Mouse (Mus musculus) testis, adult 2 months (tissue): Measurements from ENCODE around the gene Rbfox1. TPM values are rescaled to one million over a fixed set of nuclear protein-coding genes. Genes with fewer than 3 reads are reported as not detected.
A peak's percentile ranks its signal among the peaks of the same experiment; 100 is the strongest.

ENCODE experiments used
- H3K27ac ChIP-seq: fragments of 200-500 bp; 2 replicates; pipeline ENCODE4 v1.5.1; 2012; ENCODE audit warnings: low read depth, low read length; ENCODE audit not compliant: control insufficient read depth, insufficient read depth
- H3K27me3 ChIP-seq: fragments of 200-500 bp; 2 replicates; pipeline ENCODE4 v1.6.1; 2012; ENCODE audit warnings: mild to moderate bottlenecking, low read length, moderate library complexity; ENCODE audit not compliant: control insufficient read depth, insufficient read depth
- H3K36me3 ChIP-seq: fragments of 200-500 bp; 2 replicates; pipeline ENCODE4 v1.6.1; 2012; ENCODE audit warnings: mild to moderate bottlenecking, low read length; ENCODE audit not compliant: control insufficient read depth, insufficient read depth
- H3K4me1 ChIP-seq: fragments of 200-500 bp; 2 replicates; pipeline ENCODE4 v1.6.1; 2012; ENCODE audit warnings: low read length; ENCODE audit not compliant: control insufficient read depth, insufficient read depth
- H3K4me3 ChIP-seq: fragments of 200-500 bp; 2 replicates; pipeline ENCODE4 v1.5.1; 2012; ENCODE audit warnings: low read depth, mild to moderate bottlenecking, low read length, moderate library complexity, mixed read lengths; ENCODE audit not compliant: control insufficient read depth
- CTCF ChIP-seq: fragments of 200-500 bp; IDR thresholded peaks from 2 replicates; pipeline ENCODE4 v1.5.1; 2012; ENCODE audit warnings: low read depth, mild to moderate bottlenecking, inconsistent platforms, low read length, moderate library complexity; ENCODE audit not compliant: control insufficient read depth, insufficient read depth, insufficient replicate concordance
- POLR2A ChIP-seq: fragments of 200-500 bp; IDR thresholded peaks from 2 replicates; pipeline ENCODE4 v1.6.1; 2012; ENCODE audit warnings: low read depth, mild to moderate bottlenecking, inconsistent platforms, low read length, moderate library complexity; ENCODE audit not compliant: control insufficient read depth
- polyA plus RNA-seq: library from polyadenylated mRNA; depleted of rRNA; stranded (reverse); fragments of >200 nt; gene quantifications from 2 replicates; pipeline ENCODE4 v1.2.3, GENCODE M21; 2012

Rbfox1 gene
- polyA plus RNA-seq, 1 experiment, result 0.23 TPM

DNA sequence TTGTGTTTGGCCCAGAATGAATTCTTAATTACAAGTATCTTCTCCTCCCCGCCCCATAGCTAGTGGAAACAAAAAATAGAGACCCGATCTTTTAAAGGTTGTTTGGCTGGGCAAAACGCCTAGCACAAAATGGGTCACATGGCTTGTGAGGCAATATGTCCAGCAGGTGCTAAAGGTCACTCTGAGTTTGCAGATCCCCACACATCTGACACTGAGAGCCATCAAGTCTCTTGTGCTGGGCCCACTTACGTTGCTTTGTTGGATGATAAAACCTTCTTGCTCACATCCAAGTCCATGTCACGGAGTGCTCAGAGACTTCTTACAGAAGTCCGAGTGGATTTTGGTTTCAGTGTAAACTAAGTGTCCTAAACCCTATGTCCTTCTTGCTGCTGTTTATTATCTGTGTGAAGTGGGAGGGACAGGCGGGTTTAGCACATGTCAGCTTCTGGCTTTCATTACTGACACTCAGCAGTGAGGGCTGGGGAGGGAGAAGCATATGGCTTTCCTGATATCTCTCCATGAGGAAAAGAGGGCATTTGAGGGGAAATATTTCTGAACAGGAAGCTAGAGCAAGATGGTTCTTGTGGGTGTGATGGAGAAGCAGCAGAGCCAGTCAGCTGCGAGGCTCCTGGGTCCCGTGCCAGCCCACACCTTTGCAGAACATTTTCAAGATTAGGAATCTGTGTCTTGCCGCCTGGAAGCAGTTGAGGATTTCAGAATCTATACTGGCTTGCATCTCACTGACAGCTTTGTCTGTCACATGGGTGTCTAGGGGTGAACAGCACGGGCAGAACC lies 1214.5 kb downstream of the Rbfox1 start:
- TF ChIP-seq POLR2A, result no peak
- TF ChIP-seq CTCF, result no peak
- no peak overlapping the region for H3K27ac ChIP-seq
- H3K27me3 ChIP-seq, result no peaks in the 10 kb centered on the region
- H3K4me3 ChIP-seq, result peak overlapping the region; percentile 25
- no peaks in the 10 kb centered on the region for H3K4me1 ChIP-seq
- no peaks in the 10 kb centered on the region for H3K36me3 ChIP-seq

DNA sequence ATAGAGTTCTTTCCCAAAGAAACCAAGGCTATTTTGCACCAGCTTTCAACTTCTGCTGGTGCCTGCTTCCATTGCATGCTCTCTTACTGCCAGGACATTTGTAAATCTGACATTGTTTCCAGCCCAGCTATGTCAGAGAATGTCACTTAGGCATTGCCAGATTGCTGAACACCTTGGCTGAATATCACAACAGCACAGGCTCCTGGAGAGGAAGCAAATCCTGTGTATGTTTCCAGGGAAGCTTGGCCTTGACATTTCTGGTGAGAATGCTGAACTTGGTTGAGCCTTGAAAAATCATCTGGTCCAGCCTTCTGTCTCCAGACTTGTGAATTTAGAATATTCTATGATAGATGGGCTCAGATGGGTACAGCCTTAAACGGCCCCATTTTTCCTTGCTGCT lies 1217.3 kb downstream of the Rbfox1 start:
- no peak overlapping the region for H3K4me3 ChIP-seq
- no peak overlapping the region for H3K27ac ChIP-seq
- no peaks in the 10 kb centered on the region for H3K36me3 ChIP-seq
- TF ChIP-seq CTCF (no peak), POLR2A (no peak)
- H3K4me1 ChIP-seq, result no peaks in the 10 kb centered on the region
- no peaks in the 10 kb centered on the region for H3K27me3 ChIP-seq

DNA sequence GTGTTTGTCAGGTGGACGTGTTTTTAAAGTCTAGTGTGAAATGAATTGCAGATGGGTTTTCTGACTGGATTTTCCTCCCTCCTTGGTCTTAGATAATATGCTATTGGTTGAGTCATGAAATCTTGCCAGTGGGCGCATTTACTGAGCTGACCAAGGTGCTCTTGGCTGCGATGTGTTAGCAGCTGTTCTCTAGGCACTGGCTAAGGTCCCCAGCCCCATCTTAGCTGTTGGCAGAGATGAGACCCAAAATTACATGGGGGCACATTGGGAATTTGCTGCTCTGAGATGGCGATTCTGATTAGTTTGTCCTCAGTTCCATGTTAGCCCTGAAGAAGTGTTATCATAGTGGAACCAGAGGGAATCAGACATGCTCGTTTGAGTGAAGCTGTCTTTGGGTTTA lies 1218.1 kb downstream of the Rbfox1 start:
- Histone ChIP-seq H3K27ac (no peak overlapping the region), H3K36me3 (no peaks in the 10 kb centered on the region), H3K27me3 (no peaks in the 10 kb centered on the region), H3K4me1 (no peaks in the 10 kb centered on the region), H3K4me3 (no peak overlapping the region)
- TF ChIP-seq CTCF (no peak), POLR2A (no peak)

DNA sequence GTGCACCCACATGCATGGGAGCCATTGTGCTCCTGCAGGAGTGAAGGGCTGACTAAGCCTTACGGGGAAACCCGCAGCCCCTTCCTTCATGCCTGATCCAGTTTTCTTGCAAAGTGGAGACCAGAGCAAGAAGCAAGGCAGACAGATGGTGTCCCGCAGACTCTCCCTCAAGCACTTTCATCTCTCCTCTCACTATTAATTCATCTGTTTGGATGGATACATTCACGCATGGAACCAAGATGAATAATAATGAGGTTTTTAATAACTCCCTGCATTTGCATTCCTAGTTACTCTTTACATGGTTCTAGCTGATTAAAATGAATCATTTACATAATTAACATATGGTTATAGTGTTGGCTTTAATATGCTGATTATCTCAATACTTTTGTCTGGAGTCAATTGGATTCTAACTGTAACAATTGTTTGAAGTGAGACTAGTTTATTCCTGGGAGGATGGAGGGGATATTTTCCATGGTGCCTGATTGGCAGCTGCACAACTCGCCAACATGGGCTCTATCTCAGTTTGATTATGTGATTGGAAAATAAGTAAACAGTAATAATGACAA lies 1221.4 kb downstream of the Rbfox1 start:
- TF ChIP-seq POLR2A (no peak), CTCF (no peak)
- Histone ChIP-seq H3K36me3 (no peaks in the 10 kb centered on the region), H3K27me3 (no peaks in the 10 kb centered on the region), H3K27ac (no peak overlapping the region), H3K4me3 (no peak overlapping the region), H3K4me1 (no peaks in the 10 kb centered on the region)

DNA sequence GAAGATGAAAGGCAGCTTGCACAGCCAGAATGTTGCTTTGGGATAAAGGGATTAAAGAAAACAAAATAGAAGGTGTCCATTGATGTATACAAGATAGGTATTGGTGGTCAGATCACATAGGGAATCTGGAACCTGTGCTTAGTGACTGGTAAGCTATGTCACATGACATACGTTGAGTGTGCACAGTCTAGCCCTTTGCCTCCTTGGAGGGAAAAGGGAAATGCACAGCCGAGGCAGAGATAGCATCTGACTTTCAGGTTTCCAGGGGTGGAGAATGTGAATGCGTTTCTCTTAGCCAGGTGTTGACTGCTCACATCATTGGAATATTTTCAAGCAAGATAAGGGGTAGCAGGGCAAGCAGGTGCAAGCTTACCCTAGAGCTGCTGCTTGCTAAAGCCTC lies 1230.8 kb downstream of the Rbfox1 start:
- H3K4me1 ChIP-seq, result no peaks in the 10 kb centered on the region
- H3K27ac ChIP-seq, result no peak overlapping the region
- no peaks in the 10 kb centered on the region for H3K27me3 ChIP-seq
- no peak overlapping the region for H3K4me3 ChIP-seq
- H3K36me3 ChIP-seq, result no peaks in the 10 kb centered on the region
- TF ChIP-seq POLR2A (no peak), CTCF (no peak)

DNA sequence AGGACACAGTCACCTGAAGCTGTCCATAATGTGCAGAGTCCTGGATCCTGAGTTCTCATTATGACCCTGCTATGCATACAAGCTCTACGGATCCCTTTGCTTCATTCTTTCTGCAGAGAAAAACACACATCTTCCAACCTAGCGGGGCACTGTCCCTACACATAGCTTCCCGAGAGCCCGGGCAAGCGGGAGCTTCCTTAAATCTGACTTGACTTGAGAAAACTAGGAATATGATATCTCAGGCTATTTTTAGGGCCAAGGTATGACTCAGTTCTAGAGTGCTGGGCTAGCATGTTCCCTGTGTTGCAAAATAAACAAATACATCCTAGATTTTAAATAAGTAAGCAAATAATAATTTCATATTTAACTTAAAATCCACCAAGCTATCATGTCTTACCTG lies 1244.4 kb downstream of the Rbfox1 start:
- TF ChIP-seq CTCF, result no peak
- TF ChIP-seq POLR2A, result no peak
- Histone ChIP-seq H3K27ac (no peak overlapping the region), H3K4me1 (no peaks in the 10 kb centered on the region), H3K27me3 (no peaks in the 10 kb centered on the region), H3K36me3 (no peaks in the 10 kb centered on the region), H3K4me3 (no peak overlapping the region)

DNA sequence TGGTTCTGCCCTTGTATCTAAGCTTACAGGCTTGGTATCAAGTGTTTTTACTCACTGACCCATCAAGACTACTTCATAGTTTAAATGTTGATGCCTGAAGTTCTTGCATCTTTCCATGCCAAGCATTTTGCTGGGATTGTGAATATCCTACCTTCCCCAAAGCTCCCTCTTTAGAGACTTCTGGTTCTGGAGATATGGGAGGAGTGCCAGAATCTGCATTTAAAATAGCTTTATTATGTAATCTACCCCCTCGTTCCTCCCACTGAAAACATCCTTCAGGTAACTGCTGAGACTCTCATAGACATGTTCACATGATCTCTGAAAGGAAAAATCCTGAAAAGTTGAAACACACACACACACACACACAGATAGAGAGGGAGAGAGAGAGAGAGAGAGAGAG lies 1247.3 kb downstream of the Rbfox1 start:
- Histone ChIP-seq H3K27me3 (no peaks in the 10 kb centered on the region), H3K4me3 (no peak overlapping the region), H3K36me3 (no peaks in the 10 kb centered on the region), H3K4me1 (no peaks in the 10 kb centered on the region), H3K27ac (no peak overlapping the region)
- TF ChIP-seq CTCF, result no peak
- no peak for TF ChIP-seq POLR2A

DNA sequence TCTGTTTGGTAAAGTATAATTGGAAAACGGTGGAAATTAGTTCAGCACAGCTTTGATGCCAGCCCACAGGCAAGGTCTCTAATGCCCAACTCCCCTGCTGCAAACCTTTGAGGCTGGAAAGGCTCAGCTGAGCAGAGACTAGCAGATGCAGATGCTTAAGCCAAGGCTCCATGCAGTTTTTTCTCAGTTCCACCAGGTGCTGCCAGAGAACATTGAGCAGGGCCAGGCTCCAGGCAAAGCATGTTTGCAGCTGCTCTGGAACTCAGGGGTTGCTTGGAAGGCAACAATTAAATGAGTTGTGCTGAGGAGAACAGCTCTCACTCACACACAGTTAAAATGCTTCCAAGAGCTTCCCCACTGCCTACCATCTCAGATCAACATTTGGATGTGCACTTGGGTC lies 1251.8 kb downstream of the Rbfox1 start:
- H3K27me3 ChIP-seq, result no peaks in the 10 kb centered on the region
- H3K27ac ChIP-seq, result no peak overlapping the region
- TF ChIP-seq CTCF (no peak), POLR2A (no peak)
- H3K36me3 ChIP-seq, result no peaks in the 10 kb centered on the region
- no peaks in the 10 kb centered on the region for H3K4me1 ChIP-seq
- H3K4me3 ChIP-seq, result no peak overlapping the region
